Mouse (Mus musculus): ENCODE results near the gene Tulp4. TPM values are rescaled to one million over a fixed set of nuclear protein-coding genes. Genes with fewer than 3 reads are reported as not detected.

The Tulp4 gene
- polyA plus RNA-seq, 1 experiment from 2014 or later: 97.4 TPM

- peaks cover 9% of the 10 kb centered on the region for H3K4me1 ChIP-seq
- H3K36me3 ChIP-seq: peaks cover 10% of the 10 kb centered on the region
- DNase-seq (ENCODE audit: low spot score): no peak
- H3K27me3 ChIP-seq (ENCODE audit: insufficient read depth, poor library complexity, severe bottlenecking): no peaks in the 10 kb centered on the region
- H3K9me3 ChIP-seq: no peaks in the 10 kb centered on the region
- no peak overlapping the region for H3K27ac ChIP-seq
- WGBS: 77% methylated on average over 4 of the region's 4 CpGs
- H3K4me3 ChIP-seq: no peak overlapping the region
Observed at GRCm38 (mm10) chr17:6129361-6129760, 23.1 kb downstream of the Tulp4 start.

- no peaks in the 10 kb centered on the region for H3K9me3 ChIP-seq
- no peaks in the 10 kb centered on the region for H3K27me3 ChIP-seq (ENCODE audit: insufficient read depth, poor library complexity, severe bottlenecking)
- 87% methylated on average over 3 of the region's 3 CpGs for WGBS
- peaks cover 9% of the 10 kb centered on the region for H3K4me1 ChIP-seq
- H3K27ac ChIP-seq: no peak overlapping the region
- DNase-seq (ENCODE audit: low spot score): no peak
- no peak overlapping the region for H3K4me3 ChIP-seq
- H3K36me3 ChIP-seq: peaks cover 4% of the 10 kb centered on the region; the same call in 1 of the 2 replicates
Observed at GRCm38 (mm10) chr17:6131083-6131482, 24.8 kb downstream of the Tulp4 start.

- Histone ChIP-seq H3K4me3 (no peak overlapping the region), H3K27ac (no peak overlapping the region), H3K36me3 (peaks cover 25% of the 10 kb centered on the region), H3K27me3 (ENCODE audit: insufficient read depth, poor library complexity, severe bottlenecking) (no peaks in the 10 kb centered on the region), H3K4me1 (no peaks in the 10 kb centered on the region), H3K9me3 (no peaks in the 10 kb centered on the region)
- 87% methylated on average over 3 of the region's 3 CpGs for WGBS
- DNase-seq (ENCODE audit: low spot score): no peak
Observed at GRCm38 (mm10) chr17:6140875-6141274, 34.6 kb downstream of the Tulp4 start.

GRCm38 (mm10) chr17:6141344-6141743 is 35.1 kb downstream of the Tulp4 start:
- no peaks in the 10 kb centered on the region for H3K27me3 ChIP-seq (ENCODE audit: insufficient read depth, poor library complexity, severe bottlenecking)
- 97% methylated on average over 2 of the region's 2 CpGs for WGBS
- DNase-seq (ENCODE audit: low spot score): no peak
- peaks cover 28% of the 10 kb centered on the region for H3K36me3 ChIP-seq
- no peak overlapping the region for H3K4me3 ChIP-seq
- H3K9me3 ChIP-seq: no peaks in the 10 kb centered on the region
- H3K27ac ChIP-seq: no peak overlapping the region
- no peaks in the 10 kb centered on the region for H3K4me1 ChIP-seq

- H3K4me3 ChIP-seq: no peak overlapping the region
- no peak overlapping the region for H3K27ac ChIP-seq
- H3K27me3 ChIP-seq (ENCODE audit: insufficient read depth, poor library complexity, severe bottlenecking): no peaks in the 10 kb centered on the region
- WGBS: 80% methylated on average over 2 of the region's 2 CpGs
- peaks cover 14% of the 10 kb centered on the region for H3K36me3 ChIP-seq
- DNase-seq (ENCODE audit: low spot score): no peak
- no peaks in the 10 kb centered on the region for H3K4me1 ChIP-seq
- H3K9me3 ChIP-seq: no peaks in the 10 kb centered on the region
Observed at GRCm38 (mm10) chr17:6145244-6145643, 39.0 kb downstream of the Tulp4 start.

- no peak for DNase-seq (ENCODE audit: low spot score)
- no peaks in the 10 kb centered on the region for H3K27me3 ChIP-seq (ENCODE audit: insufficient read depth, poor library complexity, severe bottlenecking)
- H3K9me3 ChIP-seq: no peaks in the 10 kb centered on the region
- WGBS: 92% methylated on average over 4 of the region's 4 CpGs
- no peak overlapping the region for H3K27ac ChIP-seq
- 0 out of 2 replicates have a peak, but pooled peaks cover 2% of the 10 kb centered on the region for H3K36me3 ChIP-seq
- no peak overlapping the region for H3K4me3 ChIP-seq
- no peaks in the 10 kb centered on the region for H3K4me1 ChIP-seq
Observed at GRCm38 (mm10) chr17:6152941-6153340, 46.7 kb downstream of the Tulp4 start.

- Histone ChIP-seq H3K4me1 (no peaks in the 10 kb centered on the region), H3K27me3 (ENCODE audit: insufficient read depth, poor library complexity, severe bottlenecking) (no peaks in the 10 kb centered on the region), H3K9me3 (no peaks in the 10 kb centered on the region), H3K36me3 (0 out of 2 replicates have a peak, but pooled peaks cover 2% of the 10 kb centered on the region), H3K27ac (no peak overlapping the region), H3K4me3 (no peak overlapping the region)
- DNase-seq (ENCODE audit: low spot score): no peak
- 72% methylated on average over 4 of the region's 4 CpGs for WGBS
Observed at GRCm38 (mm10) chr17:6153581-6153980, 47.3 kb downstream of the Tulp4 start.

GRCm38 (mm10) chr17:6154366-6154765 is 48.1 kb downstream of the Tulp4 start:
- H3K9me3 ChIP-seq: no peaks in the 10 kb centered on the region
- 0 out of 2 replicates have a peak, but pooled peaks cover 2% of the 10 kb centered on the region for H3K36me3 ChIP-seq
- no peak overlapping the region for H3K4me3 ChIP-seq
- no peaks in the 10 kb centered on the region for H3K27me3 ChIP-seq (ENCODE audit: insufficient read depth, poor library complexity, severe bottlenecking)
- DNase-seq (ENCODE audit: low spot score): no peak
- WGBS: 85% methylated on average over 4 of the region's 4 CpGs
- no peaks in the 10 kb centered on the region for H3K4me1 ChIP-seq
- H3K27ac ChIP-seq: no peak overlapping the region

- peaks cover 12% of the 10 kb centered on the region; the same call in 1 of the 2 replicates for H3K4me1 ChIP-seq
- no peaks in the 10 kb centered on the region for H3K9me3 ChIP-seq
- no peak overlapping the region for H3K4me3 ChIP-seq
- no peaks in the 10 kb centered on the region for H3K27me3 ChIP-seq (ENCODE audit: insufficient read depth, poor library complexity, severe bottlenecking)
- no peak for DNase-seq (ENCODE audit: low spot score)
- WGBS: 84% methylated on average over 6 of the region's 6 CpGs
- no peak overlapping the region for H3K27ac ChIP-seq
- no peaks in the 10 kb centered on the region for H3K36me3 ChIP-seq
Observed at GRCm38 (mm10) chr17:6160495-6160894, 54.3 kb downstream of the Tulp4 start.

- peaks cover 12% of the 10 kb centered on the region; the same call in 1 of the 2 replicates for H3K4me1 ChIP-seq
- H3K4me3 ChIP-seq: no peak overlapping the region
- H3K27ac ChIP-seq: no peak overlapping the region
- no peaks in the 10 kb centered on the region for H3K9me3 ChIP-seq
- no peaks in the 10 kb centered on the region for H3K36me3 ChIP-seq
- H3K27me3 ChIP-seq (ENCODE audit: insufficient read depth, poor library complexity, severe bottlenecking): no peaks in the 10 kb centered on the region
- no peak for DNase-seq (ENCODE audit: low spot score)
- WGBS: 63% methylated on average over 9 of the region's 9 CpGs
Observed at GRCm38 (mm10) chr17:6161916-6162315, 55.7 kb downstream of the Tulp4 start.

- no peaks in the 10 kb centered on the region for H3K9me3 ChIP-seq
- no peak overlapping the region for H3K27ac ChIP-seq
- no peaks in the 10 kb centered on the region for H3K36me3 ChIP-seq
- 77% methylated on average over 1 of the region's 1 CpGs for WGBS
- peaks cover 12% of the 10 kb centered on the region; the same call in 1 of the 2 replicates for H3K4me1 ChIP-seq
- H3K4me3 ChIP-seq: no peak overlapping the region
- no peak for DNase-seq (ENCODE audit: low spot score)
- H3K27me3 ChIP-seq (ENCODE audit: insufficient read depth, poor library complexity, severe bottlenecking): no peaks in the 10 kb centered on the region
Observed at GRCm38 (mm10) chr17:6162761-6163160, 56.5 kb downstream of the Tulp4 start.

- H3K27ac ChIP-seq: no peak overlapping the region
- no peak for DNase-seq (ENCODE audit: low spot score)
- H3K36me3 ChIP-seq: no peaks in the 10 kb centered on the region
- no peaks in the 10 kb centered on the region for H3K9me3 ChIP-seq
- WGBS: 61% methylated on average over 4 of the region's 4 CpGs
- H3K27me3 ChIP-seq (ENCODE audit: insufficient read depth, poor library complexity, severe bottlenecking): no peaks in the 10 kb centered on the region
- peaks cover 12% of the 10 kb centered on the region; the same call in 1 of the 2 replicates for H3K4me1 ChIP-seq
- no peak overlapping the region for H3K4me3 ChIP-seq
Observed at GRCm38 (mm10) chr17:6164911-6165310, 58.7 kb downstream of the Tulp4 start.

- H3K9me3 ChIP-seq: no peaks in the 10 kb centered on the region
- 67% methylated on average over 7 of the region's 7 CpGs for WGBS
- peak overlapping the region; percentile 70; the same call in 1 of the 2 replicates for H3K27ac ChIP-seq
- peaks cover 15% of the 10 kb centered on the region; the same call in 1 of the 2 replicates for H3K36me3 ChIP-seq
- H3K27me3 ChIP-seq (ENCODE audit: insufficient read depth, poor library complexity, severe bottlenecking): no peaks in the 10 kb centered on the region
- no peak for DNase-seq (ENCODE audit: low spot score)
- no peak overlapping the region for H3K4me3 ChIP-seq
- H3K4me1 ChIP-seq: peaks cover 20% of the 10 kb centered on the region
Observed at GRCm38 (mm10) chr17:6172440-6172839, 66.2 kb downstream of the Tulp4 start.

Measured in heart, embryonic 10.5 days (tissue).